Mouse (Mus musculus) midbrain, postnatal 0 days (tissue): ENCODE measurements at regions not wholly inside any gene's neighbourhood (a gene's known extent, or its start where the extent isn't known, plus 50 kb on each side); places are given as distances from the start of the nearest gene placed in this dataset.

Source experiments
- ATAC-seq: fragments of 200-750 bp; cut with Nextera tagmentation; 2 replicates; pipeline ENCODE4 v1.8.0; 2017; ENCODE audit warnings: moderate number of reproducible peaks, mild to moderate bottlenecking, moderate TSS enrichment, moderate library complexity; ENCODE audit not compliant: low FRiP score
- DNase-seq: peaks from one replicate; pipeline ENCODE4 v3.0.0-alpha.2; 2015; ENCODE audit warnings: low spot score
- H3K27ac ChIP-seq: fragments of 300-500 bp; sonication (generic); 2 replicates; pipeline ENCODE4 v1.5.1; 2014; ENCODE audit warnings: low read depth, mild to moderate bottlenecking, low read length, mixed read lengths
- H3K27me3 ChIP-seq: fragments of 300-500 bp; sonication (generic); 2 replicates; pipeline ENCODE4 v1.6.1; 2014; ENCODE audit warnings: low read length, control low read depth, mixed read lengths; ENCODE audit not compliant: insufficient read depth
- H3K36me3 ChIP-seq: fragments of 300-500 bp; sonication (generic); 2 replicates; pipeline ENCODE4 v1.6.1; 2014; ENCODE audit warnings: low read length, control low read depth, mixed read lengths; ENCODE audit not compliant: insufficient read depth
- H3K4me1 ChIP-seq: fragments of 300-500 bp; sonication (generic); 2 replicates; pipeline ENCODE4 v1.6.1; 2014; ENCODE audit warnings: mild to moderate bottlenecking, control low read depth, antibody characterized with exemption, low read length, mixed read lengths; ENCODE audit not compliant: insufficient read depth
- H3K4me2 ChIP-seq: fragments of 300-500 bp; sonication (generic); 2 replicates; pipeline ENCODE4 v1.6.1; 2014; ENCODE audit warnings: low read depth, mild to moderate bottlenecking, low read length, mixed read lengths; ENCODE audit not compliant: poor library complexity, severe bottlenecking
- H3K4me3 ChIP-seq: fragments of 300-500 bp; sonication (generic); 2 replicates; pipeline ENCODE4 v1.5.1; 2014; ENCODE audit warnings: low read depth, mild to moderate bottlenecking, low read length, moderate library complexity
- H3K9ac ChIP-seq: fragments of 300-500 bp; sonication (generic); replicated peaks from 2 replicates; pipeline ENCODE4 v1.6.1; 2014; ENCODE audit warnings: mild to moderate bottlenecking, low read length, moderate library complexity, mixed read lengths; ENCODE audit not compliant: poor library complexity, severe bottlenecking
- H3K9me3 ChIP-seq: fragments of 300-500 bp; sonication (generic); 2 replicates; pipeline ENCODE4 v1.6.1; 2016; ENCODE audit warnings: low read length, control low read depth
- CTCF ChIP-seq: IDR thresholded peaks from 2 replicates; pipeline ENCODE4 v1.5.1; 2016; ENCODE audit warnings: antibody characterized with exemption, mild to moderate bottlenecking
- WGBS: fragments of 180-500 bp; shearing (Covaris S2); extraction: QIAGEN DNeasy Blood & Tissue Kit; methylation state at CpG from one replicate; pipeline ENCODE4 v1.1.7; 2014; 5-methylcytosine and 5-hydroxymethylcytosine counted together

GRCm38 (mm10) chr3:143584692-143585603, 620.1 kb downstream of the Lmo4 start:
- Histone ChIP-seq H3K9ac (no peak overlapping the region), H3K4me3 (no peak overlapping the region), H3K27ac (no peak overlapping the region), H3K27me3 (no peaks in the 10 kb centered on the region), H3K36me3 (no peaks in the 10 kb centered on the region), H3K4me2 (no peak overlapping the region), H3K9me3 (no peaks in the 10 kb centered on the region), H3K4me1 (no peaks in the 10 kb centered on the region)
- DNase-seq: no peak
- no peak for TF ChIP-seq CTCF
- 92% methylated on average over 6 of the region's 6 CpGs for WGBS
- no peak for ATAC-seq

GRCm38 (mm10) chr3:143576338-143577007, 628.5 kb downstream of the Lmo4 start:
- DNase-seq (no peak), ATAC-seq (no peak)
- WGBS: 89% methylated on average over 7 of the region's 7 CpGs
- no peaks in the 10 kb centered on the region for H3K9me3 ChIP-seq
- H3K27ac ChIP-seq: no peak overlapping the region
- no peak overlapping the region for H3K4me2 ChIP-seq
- TF ChIP-seq CTCF: no peak
- no peaks in the 10 kb centered on the region for H3K4me1 ChIP-seq
- no peaks in the 10 kb centered on the region for H3K27me3 ChIP-seq
- no peak overlapping the region for H3K4me3 ChIP-seq
- H3K36me3 ChIP-seq: no peaks in the 10 kb centered on the region
- H3K9ac ChIP-seq: no peak overlapping the region

DNA sequence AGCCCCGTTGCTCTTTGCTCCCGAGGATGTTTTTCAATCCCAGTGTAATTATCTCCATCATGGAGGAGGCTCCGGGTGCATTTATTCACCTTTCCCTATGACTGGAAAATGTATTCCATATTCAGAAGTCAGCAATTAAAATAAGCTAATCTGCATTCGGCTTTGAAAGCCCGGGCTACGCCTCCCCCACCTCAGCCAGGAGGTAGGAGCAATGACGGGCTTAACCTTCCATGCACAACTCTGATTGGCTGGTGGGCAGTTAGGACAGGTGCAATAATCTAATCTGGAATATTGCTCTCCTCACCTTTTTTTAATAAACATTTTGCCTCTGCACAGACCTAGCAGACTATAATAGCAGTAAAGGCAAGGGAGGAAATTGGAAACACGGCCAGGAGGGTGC, 629.3 kb downstream of the Lmo4 start:
- no peak overlapping the region for H3K4me3 ChIP-seq
- 78% methylated on average over 8 of the region's 8 CpGs for WGBS
- no peak for ATAC-seq
- H3K4me2 ChIP-seq: no peak overlapping the region
- no peak overlapping the region for H3K9ac ChIP-seq
- H3K4me1 ChIP-seq: no peaks in the 10 kb centered on the region
- H3K9me3 ChIP-seq: no peaks in the 10 kb centered on the region
- H3K36me3 ChIP-seq: no peaks in the 10 kb centered on the region
- no peaks in the 10 kb centered on the region for H3K27me3 ChIP-seq
- no peak for TF ChIP-seq CTCF
- no peak overlapping the region for H3K27ac ChIP-seq
- DNase-seq: no peak

GRCm38 (mm10) chr3:143574035-143574864, 630.8 kb downstream of the Lmo4 start:
- Histone ChIP-seq H3K27me3 (no peaks in the 10 kb centered on the region), H3K4me2 (no peak overlapping the region), H3K36me3 (no peaks in the 10 kb centered on the region), H3K27ac (no peak overlapping the region), H3K9ac (no peak overlapping the region), H3K9me3 (no peaks in the 10 kb centered on the region), H3K4me1 (no peaks in the 10 kb centered on the region), H3K4me3 (no peak overlapping the region)
- TF ChIP-seq CTCF: no peak
- ATAC-seq (no peak), DNase-seq (no peak)
- 76% methylated on average over 10 of the region's 10 CpGs for WGBS

DNA sequence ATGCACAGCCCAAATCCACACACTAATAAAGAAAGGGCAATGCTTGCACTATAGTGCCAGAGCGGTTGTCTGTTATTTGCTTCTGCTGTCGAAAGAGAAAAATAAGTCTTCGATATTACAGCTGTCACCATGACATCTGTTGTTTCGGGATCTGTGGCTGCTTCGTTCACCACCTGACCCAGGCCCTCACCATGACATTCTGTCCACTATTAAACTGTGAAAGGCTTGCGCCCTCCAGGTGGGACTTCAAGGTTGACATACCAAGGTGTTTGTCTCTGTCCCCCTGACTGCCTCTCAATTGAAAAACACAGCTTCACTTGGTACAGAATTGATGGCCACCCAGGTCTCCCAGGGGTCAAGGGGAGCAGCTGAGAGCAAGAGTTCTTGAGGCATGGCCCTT, 635.1 kb downstream of the Lmo4 start:
- H3K36me3 ChIP-seq: no peaks in the 10 kb centered on the region
- H3K4me2 ChIP-seq: no peak overlapping the region
- no peak overlapping the region for H3K4me3 ChIP-seq
- H3K27me3 ChIP-seq: no peaks in the 10 kb centered on the region
- no peak overlapping the region for H3K9ac ChIP-seq
- no peaks in the 10 kb centered on the region for H3K9me3 ChIP-seq
- DNase-seq: no peak
- no peak for TF ChIP-seq CTCF
- no peaks in the 10 kb centered on the region for H3K4me1 ChIP-seq
- H3K27ac ChIP-seq: no peak overlapping the region
- ATAC-seq: no peak
- WGBS: 69% methylated on average over 6 of the region's 6 CpGs
